Mouse (Mus musculus) ES-Bruce4 (cell line): ENCODE results near the gene Mapt. TPM values are rescaled to one million over a fixed set of nuclear protein-coding genes. Genes with fewer than 3 reads are reported as not detected.
A peak's percentile ranks its signal among the peaks of the same experiment; 100 is the strongest.

Experiments used
- H3K27ac ChIP-seq: 2 replicates; pipeline ENCODE4 v1.5.1; 2012; ENCODE audit warnings: low read length, inconsistent platforms; ENCODE audit not compliant: insufficient read depth
- H3K27me3 ChIP-seq: 2 replicates; pipeline ENCODE4 v1.6.1; 2012; ENCODE audit warnings: mild to moderate bottlenecking, low read length, inconsistent platforms; ENCODE audit not compliant: control insufficient read depth, poor library complexity, insufficient read depth, severe bottlenecking
- H3K36me3 ChIP-seq: 2 replicates; pipeline ENCODE4 v1.6.1; 2012; ENCODE audit warnings: inconsistent platforms, mild to moderate bottlenecking, low read length, moderate library complexity; ENCODE audit not compliant: control insufficient read depth, poor library complexity, insufficient read depth, severe bottlenecking
- H3K4me1 ChIP-seq: one replicate; pipeline ENCODE4 v1.8.1; 2011; ENCODE audit warnings: low read length; ENCODE audit not compliant: control insufficient read depth, insufficient read depth
- H3K4me3 ChIP-seq: 2 replicates; pipeline ENCODE4 v1.5.1; 2011; ENCODE audit warnings: low read depth, mild to moderate bottlenecking, low read length
- H3K9ac ChIP-seq: 2 replicates; pipeline ENCODE4 v1.6.1; 2012; ENCODE audit warnings: low read depth, mild to moderate bottlenecking, inconsistent platforms; ENCODE audit not compliant: poor library complexity, severe bottlenecking
- H3K9me3 ChIP-seq: replicated peaks from 2 replicates; pipeline ENCODE4 v1.6.1; 2012; ENCODE audit warnings: mild to moderate bottlenecking, low read length, inconsistent platforms; ENCODE audit not compliant: control insufficient read depth, poor library complexity, insufficient read depth, severe bottlenecking
- CTCF ChIP-seq: IDR thresholded peaks from one replicate; pipeline ENCODE4 v1.8.1; 2011; ENCODE audit warnings: low read depth, low read length
- EP300 ChIP-seq: IDR thresholded peaks from 2 replicates; pipeline ENCODE4 v1.6.1; 2011; ENCODE audit warnings: low read depth, low read length; ENCODE audit not compliant: insufficient read depth
- POLR2A ChIP-seq: IDR thresholded peaks from one replicate; pipeline ENCODE4 v1.8.1; 2011; ENCODE audit warnings: low read length; ENCODE audit not compliant: insufficient read depth
- polyA plus RNA-seq: library from polyadenylated mRNA; stranded (reverse); fragments of >200 nt; gene quantifications from 2 replicates; pipeline ENCODE4 v1.2.4, GENCODE M21; 2011; ENCODE audit warnings: low read depth; ENCODE audit not compliant: missing spikeins, insufficient read depth, insufficient read length

The Mapt gene
- polyA plus RNA-seq, 1 experiment: 13.6 TPM

- Histone ChIP-seq H3K27me3 (no peaks in the 10 kb centered on the region), H3K4me1 (no peaks in the 10 kb centered on the region), H3K27ac (no peak overlapping the region), H3K9ac (no peak overlapping the region), H3K4me3 (no peak overlapping the region), H3K9me3 (no peaks in the 10 kb centered on the region), H3K36me3 (no peaks in the 10 kb centered on the region)
- no peak for TF ChIP-seq CTCF
- no peak for TF ChIP-seq EP300
- TF ChIP-seq POLR2A: no peak
These were observed 20.9 kb downstream of the Mapt start for GRCm38 (mm10) chr11:104252094-104252493.

DNA sequence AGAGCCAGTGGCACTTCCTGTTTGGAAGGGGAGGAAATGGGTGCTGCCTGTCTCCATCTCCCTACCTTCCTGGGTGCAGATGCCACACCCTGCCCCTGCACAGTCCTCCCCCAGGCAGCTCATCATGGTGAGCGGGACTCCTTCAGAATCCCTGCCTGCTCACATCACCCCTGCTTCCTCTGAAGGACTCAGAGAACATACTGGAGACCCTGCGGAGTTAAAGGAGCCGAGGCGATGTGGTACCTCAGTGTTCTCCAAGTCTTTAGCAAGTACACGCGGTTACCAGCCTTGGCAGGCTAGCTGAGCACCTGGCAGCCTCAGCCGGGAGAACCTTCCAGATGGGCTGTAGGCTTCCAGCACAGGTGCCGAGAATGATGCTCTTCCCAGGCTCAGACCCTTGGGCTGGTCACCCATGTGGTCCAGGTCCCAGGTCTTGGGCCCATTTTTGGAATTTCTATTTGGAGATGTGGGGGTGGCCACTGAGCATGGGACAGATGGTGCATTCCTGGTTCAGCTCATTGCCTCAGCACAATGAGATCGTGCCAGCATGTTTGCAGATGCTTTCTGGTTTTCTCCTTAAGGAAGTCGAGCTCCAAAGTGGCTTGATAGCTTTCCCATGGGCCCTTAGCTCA is 23.3 kb downstream of the Mapt start:
- H3K36me3 ChIP-seq: no peaks in the 10 kb centered on the region
- H3K27ac ChIP-seq: no peak overlapping the region
- no peak overlapping the region for H3K4me3 ChIP-seq
- no peak overlapping the region for H3K9ac ChIP-seq
- H3K4me1 ChIP-seq: peaks cover 10% of the 10 kb centered on the region
- TF ChIP-seq POLR2A: no peak
- no peak for TF ChIP-seq EP300
- TF ChIP-seq CTCF: no peak
- no peaks in the 10 kb centered on the region for H3K27me3 ChIP-seq
- no peaks in the 10 kb centered on the region for H3K9me3 ChIP-seq

GRCm38 (mm10) chr11:104256179-104256578 is 25.0 kb downstream of the Mapt start:
- Histone ChIP-seq H3K36me3 (no peaks in the 10 kb centered on the region), H3K27ac (no peak overlapping the region), H3K4me3 (no peak overlapping the region), H3K9me3 (no peaks in the 10 kb centered on the region), H3K27me3 (no peaks in the 10 kb centered on the region), H3K9ac (no peak overlapping the region), H3K4me1 (peaks cover 10% of the 10 kb centered on the region)
- TF ChIP-seq POLR2A: no peak
- TF ChIP-seq EP300: no peak
- TF ChIP-seq CTCF: no peak

- Histone ChIP-seq H3K4me1 (peaks cover 10% of the 10 kb centered on the region), H3K27ac (no peak overlapping the region), H3K9me3 (no peaks in the 10 kb centered on the region), H3K36me3 (no peaks in the 10 kb centered on the region), H3K27me3 (no peaks in the 10 kb centered on the region), H3K9ac (peak overlapping the region; percentile 8; the same call in 1 of the 2 replicates), H3K4me3 (no peak overlapping the region)
- no peak for TF ChIP-seq POLR2A
- TF ChIP-seq CTCF: no peak
- TF ChIP-seq EP300: no peak
These were observed 27.8 kb downstream of the Mapt start for GRCm38 (mm10) chr11:104258991-104259390.

DNA sequence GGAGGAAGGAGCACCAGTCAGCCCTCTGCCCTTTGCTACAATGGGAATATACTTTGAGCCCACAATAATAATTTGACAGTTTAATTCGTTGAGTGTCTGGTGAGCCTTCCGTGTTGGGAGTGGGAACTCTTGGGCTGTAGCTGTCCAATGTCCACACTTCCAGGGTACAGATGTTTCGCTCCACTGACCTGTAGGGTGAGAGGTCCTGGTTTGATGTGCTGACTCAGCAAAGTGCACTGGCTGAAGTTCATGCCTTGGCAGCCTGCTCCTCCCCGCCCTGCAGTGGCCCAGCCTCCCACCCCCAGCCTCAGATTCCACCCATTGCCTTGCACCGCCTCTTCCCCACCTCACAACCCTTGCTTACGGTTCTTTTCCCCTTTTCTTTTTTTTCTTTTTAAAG is 33.5 kb downstream of the Mapt start:
- TF ChIP-seq POLR2A (no peak), CTCF (no peak), EP300 (no peak)
- Histone ChIP-seq H3K9me3 (no peaks in the 10 kb centered on the region), H3K36me3 (no peaks in the 10 kb centered on the region), H3K27me3 (no peaks in the 10 kb centered on the region), H3K9ac (no peak overlapping the region), H3K4me1 (no peaks in the 10 kb centered on the region), H3K27ac (no peak overlapping the region), H3K4me3 (no peak overlapping the region)

- Histone ChIP-seq H3K4me3 (no peak overlapping the region), H3K27ac (no peak overlapping the region), H3K9ac (no peak overlapping the region), H3K27me3 (no peaks in the 10 kb centered on the region), H3K36me3 (no peaks in the 10 kb centered on the region), H3K4me1 (no peaks in the 10 kb centered on the region), H3K9me3 (no peaks in the 10 kb centered on the region)
- TF ChIP-seq EP300 (no peak), CTCF (no peak), POLR2A (no peak)
These were observed 34.5 kb downstream of the Mapt start for GRCm38 (mm10) chr11:104265669-104266068.
